8 mouse cellular contexts compared by ENCODE assay signal in the genomic region with DNA sequence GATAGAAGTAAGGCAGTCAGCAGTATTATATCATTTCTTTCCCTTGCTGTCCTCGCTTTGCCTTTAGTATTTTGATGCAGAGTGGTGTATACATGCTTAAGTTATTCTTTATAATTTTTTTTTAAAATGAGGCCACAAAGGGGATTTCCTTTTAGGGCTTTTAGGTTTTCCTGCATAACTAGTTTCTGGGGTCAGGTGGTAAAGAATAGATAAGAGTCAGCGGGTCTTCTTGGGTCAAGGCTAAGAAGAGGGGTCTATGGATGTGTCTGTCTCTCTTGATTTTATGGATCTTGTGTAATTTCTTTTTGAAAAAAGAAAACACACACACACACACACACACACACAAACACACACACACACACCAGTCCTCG. TPM values are rescaled to one million over a fixed set of nuclear protein-coding genes. Genes with fewer than 3 reads are reported as not detected.
DNase-seq lines count a peak whose midpoint lies in the region; ATAC-seq and TF ChIP-seq lines count a peak whose summit lies in the region.

No protein-coding gene starts in this region.

- no peak for DNase-seq in layer of hippocampus, adult 2 months (ENCODE audit: low spot score in 2 of 2)
- no peak for DNase-seq in layer of hippocampus, postnatal 25 days (ENCODE audit: extremely low spot score in 1 of 2, low spot score in 1 of 2)
- DNase-seq in intestine, embryonic 14.5 days (ENCODE audit: low spot score): no peak
- no peak for DNase-seq in midbrain, postnatal 0 days (ENCODE audit: low spot score)
- no peak for DNase-seq in thymus, adult 18-20 months
- DNase-seq in ovary, adult 18-20 months (ENCODE audit: low spot score): no peak
- DNase-seq in spleen, postnatal 14 days (ENCODE audit: low spot score in 2 of 2): no peak

- H3K9me3 ChIP-seq in embryonic facial prominence, embryonic 12.5 days: no peaks in the 10 kb centered on the region
- H3K9me3 ChIP-seq in intestine, embryonic 14.5 days (ENCODE audit: control insufficient read depth, low read length): no peaks in the 10 kb centered on the region
- no peaks in the 10 kb centered on the region for H3K9me3 ChIP-seq in midbrain, postnatal 0 days (ENCODE audit: low read length)

- H3K4me3 ChIP-seq in layer of hippocampus, adult 2 months: peak overlapping the region; percentile 84
- H3K4me3 ChIP-seq in embryonic facial prominence, embryonic 12.5 days: peak overlapping the region; percentile 74
- H3K4me3 ChIP-seq in intestine, embryonic 14.5 days (ENCODE audit: low read depth, low read length): peak overlapping the region; percentile 87
- peak overlapping the region; percentile 92 for H3K4me3 ChIP-seq in midbrain, postnatal 0 days (ENCODE audit: low read depth, low read length)

- H3K27me3 ChIP-seq in embryonic facial prominence, embryonic 12.5 days: no peaks in the 10 kb centered on the region
- H3K27me3 ChIP-seq in intestine, embryonic 14.5 days (replicated peaks; ENCODE audit: control insufficient read depth, insufficient read depth, low read length): no peaks in the 10 kb centered on the region
- H3K27me3 ChIP-seq in midbrain, postnatal 0 days (ENCODE audit: insufficient read depth, low read length): no peaks in the 10 kb centered on the region

- 35% methylated on average over 3 of the region's 3 CpGs for WGBS in embryonic facial prominence, embryonic 12.5 days
- WGBS in intestine, embryonic 14.5 days: 32% methylated on average over 3 of the region's 3 CpGs
- 19% methylated on average over 3 of the region's 3 CpGs for WGBS in midbrain, postnatal 0 days

- H3K36me3 ChIP-seq in embryonic facial prominence, embryonic 12.5 days: no peaks in the 10 kb centered on the region
- no peaks in the 10 kb centered on the region for H3K36me3 ChIP-seq in intestine, embryonic 14.5 days (ENCODE audit: control insufficient read depth, insufficient read depth, low read length)
- no peaks in the 10 kb centered on the region for H3K36me3 ChIP-seq in midbrain, postnatal 0 days (ENCODE audit: insufficient read depth, low read length)

- H3K27ac ChIP-seq in layer of hippocampus, adult 2 months: peak overlapping the region; percentile 89; the same call in 1 of the 2 replicates
- H3K27ac ChIP-seq in embryonic facial prominence, embryonic 12.5 days: peak overlapping the region; percentile 90; the same call in 1 of the 2 replicates
- H3K27ac ChIP-seq in intestine, embryonic 14.5 days (ENCODE audit: low read depth): no peak overlapping the region; the same call in 1 of the 2 replicates
- H3K27ac ChIP-seq in midbrain, postnatal 0 days (ENCODE audit: low read depth, low read length): peak overlapping the region; percentile 85

- ATAC-seq in embryonic facial prominence, embryonic 12.5 days (ENCODE audit: insufficient number of reproducible peaks, insufficient read depth, low FRiP score, low TSS enrichment): no peak
- ATAC-seq in intestine, embryonic 14.5 days (replicated peaks; ENCODE audit: low FRiP score, low TSS enrichment, low read depth): no peak
- no peak for ATAC-seq in midbrain, postnatal 0 days (ENCODE audit: low FRiP score)

- H3K4me2 ChIP-seq in embryonic facial prominence, embryonic 12.5 days (replicated peaks): peak overlapping the region; percentile 70
- peak overlapping the region; percentile 78 for H3K4me2 ChIP-seq in intestine, embryonic 14.5 days (ENCODE audit: low read length)
- peak overlapping the region; percentile 81 for H3K4me2 ChIP-seq in midbrain, postnatal 0 days (ENCODE audit: low read depth, low read length, poor library complexity, severe bottlenecking)

- peak overlapping the region; percentile 94 for H3K9ac ChIP-seq in embryonic facial prominence, embryonic 12.5 days
- H3K9ac ChIP-seq in intestine, embryonic 14.5 days (ENCODE audit: low read length): peak overlapping the region; percentile 95
- H3K9ac ChIP-seq in midbrain, postnatal 0 days (replicated peaks; ENCODE audit: low read length, poor library complexity, severe bottlenecking): peak overlapping the region; percentile 95

- H3K4me1 ChIP-seq in embryonic facial prominence, embryonic 12.5 days: peaks cover 17% of the 10 kb centered on the region
- H3K4me1 ChIP-seq in intestine, embryonic 14.5 days (replicated peaks; ENCODE audit: control insufficient read depth, insufficient read depth, low read length): peaks cover 20% of the 10 kb centered on the region
- H3K4me1 ChIP-seq in midbrain, postnatal 0 days (ENCODE audit: insufficient read depth, low read length): no peaks in the 10 kb centered on the region; the same call in 1 of the 2 replicates

- TF ChIP-seq CTCF in layer of hippocampus, adult 2 months (conservative IDR thresholded peaks at IDR 0.05): no peak
- no peak for TF ChIP-seq CTCF in midbrain, postnatal 0 days (IDR thresholded peaks at IDR 0.05)

RNA-seq across cellular contexts. Expression of a gene that starts 1.6 kb away (rescaled TPM):
- 10 to 100 TPM; 11.3 TPM for total RNA-seq in layer of hippocampus, adult 2 months (2021)
- 10 to 100 TPM; 11.9 to 12.8 TPM for total RNA-seq in layer of hippocampus, postnatal 25 days (2021)
- 21.5 and 22.4 TPM in 2 replicates for polyA plus RNA-seq in embryonic facial prominence, embryonic 12.5 days (2016; fragmentation: Nextera tagmentation; extraction: Ambion mirVana)
- polyA plus RNA-seq in intestine, embryonic 14.5 days (2014; fragmentation: Nextera tagmentation; extraction: Ambion mirVana): 13.6 and 14.5 TPM in 2 replicates
- total RNA-seq in midbrain, postnatal 0 days (2014; rRNA removed): 32.9 and 44.0 TPM in 2 replicates
- polyA plus RNA-seq in midbrain, postnatal 0 days (2015; fragmentation: Nextera tagmentation; extraction: Ambion mirVana): 9.4 and 10.3 TPM in 2 replicates
